Mouse (Mus musculus): Measurements from ENCODE around the gene Pm20d2. TPM values are rescaled to one million over a fixed set of nuclear protein-coding genes. Genes with fewer than 3 reads are reported as not detected.

Gene Pm20d2
- 10 to 100 TPM in 2 of 4 experiments, 1 to 10 TPM in 2; 8.5 to 10.9 (median 9.5) TPM for total RNA-seq (2022)

GRCm38 (mm10) chr4:33189735-33190036, at the start of gene Pm20d2:
Pm20d2 (minus strand) TSS chr4:33189737.
- DNase-seq (ENCODE audit: low spot score in 2 of 2): no peak

GRCm38 (mm10) chr4:33230881-33231280, 41.3 kb upstream of the Pm20d2 start:
- no peak for DNase-seq (ENCODE audit: low spot score in 2 of 2)

- no peak for DNase-seq (ENCODE audit: low spot score in 2 of 2)
Measured at GRCm38 (mm10) chr4:33229639-33230038, 40.1 kb upstream of the Pm20d2 start.

GRCm38 (mm10) chr4:33227164-33227563, 37.6 kb upstream of the Pm20d2 start:
- no peak for DNase-seq (ENCODE audit: low spot score in 2 of 2)

GRCm38 (mm10) chr4:33224003-33224675, 34.6 kb upstream of the Pm20d2 start:
- DNase-seq (ENCODE audit: low spot score in 2 of 2): no peak

GRCm38 (mm10) chr4:33221847-33222246, 32.3 kb upstream of the Pm20d2 start:
- DNase-seq (ENCODE audit: low spot score in 2 of 2): no peak

GRCm38 (mm10) chr4:33208881-33209841, 19.6 kb upstream of the Pm20d2 start, which contains the start of gene Srsf12:
Srsf12 (plus strand) TSS chr4:33208991.
- DNase-seq (ENCODE audit: low spot score in 2 of 2): peak in 1 of 2 experiments; percentile 46

- no peak for DNase-seq (ENCODE audit: low spot score in 2 of 2)
Measured at GRCm38 (mm10) chr4:33207551-33207950, 18.0 kb upstream of the Pm20d2 start.

GRCm38 (mm10) chr4:33204682-33205081, 15.1 kb upstream of the Pm20d2 start:
- DNase-seq (ENCODE audit: low spot score in 2 of 2): peak in 1 of 2 experiments; percentile 46

GRCm38 (mm10) chr4:33198117-33198516, 8.6 kb upstream of the Pm20d2 start:
- DNase-seq (ENCODE audit: low spot score in 2 of 2): no peak

GRCm38 (mm10) chr4:33188781-33189734, 479 bp downstream of the Pm20d2 start:
- DNase-seq (ENCODE audit: low spot score in 2 of 2): peak; percentile 79 to 87

- peak in 1 of 2 experiments; percentile 12 for DNase-seq (ENCODE audit: low spot score in 2 of 2)
Measured at GRCm38 (mm10) chr4:33188164-33188563, 1.4 kb downstream of the Pm20d2 start.

GRCm38 (mm10) chr4:33183477-33183876, 6.1 kb downstream of the Pm20d2 start:
- peak in 1 of 2 experiments; percentile 33 for DNase-seq (ENCODE audit: low spot score in 2 of 2)

GRCm38 (mm10) chr4:33152087-33153038, 37.2 kb downstream of the Pm20d2 start:
- DNase-seq (ENCODE audit: low spot score in 2 of 2): no peak

- DNase-seq (ENCODE audit: low spot score in 2 of 2): no peak
Measured at GRCm38 (mm10) chr4:33149150-33149549, 40.4 kb downstream of the Pm20d2 start.

- DNase-seq (ENCODE audit: low spot score in 2 of 2): peak in 1 of 2 experiments; percentile 41
Measured at GRCm38 (mm10) chr4:33147825-33148224, 41.7 kb downstream of the Pm20d2 start.

GRCm38 (mm10) chr4:33146679-33147291, 42.8 kb downstream of the Pm20d2 start:
- no peak for DNase-seq (ENCODE audit: low spot score in 2 of 2)

- no peak for DNase-seq (ENCODE audit: low spot score in 2 of 2)
Measured at GRCm38 (mm10) chr4:33132221-33132620, 57.3 kb downstream of the Pm20d2 start, which contains the start of gene Gabrr1. Gabrr1 (plus strand) TSS chr4:33132521.

- DNase-seq (ENCODE audit: low spot score in 2 of 2): peak in 1 of 2 experiments; percentile 23
Measured at GRCm38 (mm10) chr4:33125409-33126084, 64.0 kb downstream of the Pm20d2 start.
